Mouse (Mus musculus) adrenal gland, postnatal 14 days (tissue): ENCODE measurements around the gene Actg2. TPM values are rescaled to one million over a fixed set of nuclear protein-coding genes. Genes with fewer than 3 reads are reported as not detected.
"Not testable (repeated sequence)": the region's sequence is repeated elsewhere in the genome, so short reads cannot be mapped to it uniquely, and the experiment has no call there.

Experiments used
- DNase-seq: peaks from one replicate; pipeline ENCODE4 v3.0.0; 2021; ENCODE audit warnings: mixed read lengths
- long read RNA-seq, 2 experiments: library from polyadenylated mRNA; stranded (forward); transcript quantifications; one replicate each; pipeline ENCODE4 v2.0.0; 2021
- total RNA-seq: library from RNA; stranded (reverse); gene quantifications from 2 replicates; pipeline ENCODE4 v1.2.3, GENCODE M21; 2021

Actg2 gene
- 2.0 and 5.0 TPM in 2 replicates for total RNA-seq
- long read RNA-seq, experiment 1, result 0 reads
- long read RNA-seq, experiment 2, partial matches to known transcripts, result 0 of 1 reads
- long read RNA-seq, experiment 2, other reads (novel, unspliced or antisense), result 1 of 1 reads

DNA sequence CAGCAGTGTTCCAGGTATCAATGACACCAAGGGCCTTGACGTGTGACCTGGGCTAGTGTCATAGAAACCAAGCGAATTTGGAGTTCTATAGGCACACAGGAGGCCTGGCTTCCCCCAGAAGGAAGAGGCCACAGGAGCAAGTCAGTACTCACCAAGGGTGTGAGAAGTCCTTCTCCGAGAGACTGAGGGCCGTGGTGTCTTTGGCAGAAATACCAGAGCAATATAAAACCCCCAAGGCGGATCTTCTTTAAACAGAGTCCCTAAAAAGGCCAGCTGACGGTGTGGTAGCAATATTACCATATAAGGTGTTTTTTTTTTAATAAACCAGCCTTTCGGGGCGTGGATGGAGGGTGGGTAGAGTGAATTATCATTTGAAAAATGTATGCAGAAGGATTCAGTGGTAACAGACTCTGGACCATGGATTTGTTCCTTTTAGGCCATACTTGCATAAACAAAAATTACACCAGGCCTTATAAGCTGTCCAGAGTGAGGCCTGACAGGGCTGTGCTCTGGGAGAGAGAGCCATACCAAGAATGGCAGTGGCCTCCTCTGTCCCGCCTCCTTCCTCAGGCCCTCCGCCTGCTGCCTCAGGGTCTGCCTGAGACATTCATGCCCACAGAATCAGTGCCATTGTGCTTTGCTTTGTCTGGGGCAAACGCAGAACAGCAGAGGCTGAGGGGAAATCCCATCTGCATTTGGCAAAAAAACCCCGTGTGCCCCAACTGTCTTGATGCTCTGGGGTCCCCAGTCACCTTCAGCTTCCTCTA is at the start of gene Actg2:
Gene Actg2, minus strand, starts transcription at position 238 of the 767 bp plus-strand sequence.
- no peak for DNase-seq

DNA sequence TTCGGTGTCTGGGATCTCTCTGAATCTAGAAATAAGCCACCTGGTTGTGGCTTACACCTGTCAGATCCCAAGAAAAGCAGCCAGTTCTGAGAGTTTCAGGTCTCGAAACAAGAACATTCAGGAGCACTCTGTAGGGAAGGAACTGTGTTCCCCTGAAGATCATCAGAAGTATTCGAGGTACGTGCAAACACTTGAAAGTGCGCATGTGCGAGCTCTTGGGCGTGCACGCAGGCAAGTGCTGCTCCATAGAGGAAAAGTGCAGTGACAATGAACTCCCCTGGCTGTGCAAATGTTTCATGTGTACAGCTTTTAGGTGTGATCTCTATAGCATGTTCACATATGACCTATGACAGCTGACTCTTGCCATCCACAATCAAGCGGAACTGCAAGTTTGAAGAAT is 49.3 kb upstream of the Actg2 start:
- DNase-seq, result not testable (repeated sequence)

DNA sequence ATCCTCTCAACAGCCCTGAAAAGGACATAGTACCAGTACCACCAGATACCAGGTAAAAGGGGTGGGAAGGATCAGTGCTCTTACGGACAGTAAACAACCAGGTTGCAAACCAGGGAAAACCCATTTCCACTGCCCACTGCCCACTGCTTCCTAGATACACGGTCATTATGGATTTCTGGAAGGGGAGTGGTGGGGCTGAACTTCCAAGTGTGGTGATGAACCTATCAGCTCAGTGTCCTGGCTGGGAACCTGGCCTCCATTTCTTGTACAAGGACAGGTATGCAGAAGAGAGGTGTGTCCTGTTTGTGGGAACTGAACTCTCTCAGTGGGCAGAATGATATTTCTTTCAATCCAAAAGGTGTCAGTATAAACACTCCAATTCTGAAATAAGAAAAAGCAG is 47.5 kb upstream of the Actg2 start:
- DNase-seq, result no peak

DNA sequence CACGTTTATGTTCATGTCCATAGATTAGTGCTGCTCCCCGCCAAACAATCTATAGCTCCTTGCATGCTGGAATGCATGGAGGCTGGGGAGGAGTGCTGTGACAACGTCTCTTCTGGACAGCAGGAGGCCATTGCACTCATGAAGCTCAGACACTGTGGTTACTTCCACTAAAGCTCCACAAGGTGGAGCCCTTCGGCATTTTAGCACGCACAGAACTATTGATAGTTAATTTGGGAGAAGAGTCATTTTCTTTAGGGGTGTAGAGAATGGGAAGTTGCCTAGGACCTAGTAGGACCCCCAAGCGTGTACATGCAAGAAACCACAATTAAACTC is 46.8 kb upstream of the Actg2 start:
- peak; percentile 49 for DNase-seq

DNA sequence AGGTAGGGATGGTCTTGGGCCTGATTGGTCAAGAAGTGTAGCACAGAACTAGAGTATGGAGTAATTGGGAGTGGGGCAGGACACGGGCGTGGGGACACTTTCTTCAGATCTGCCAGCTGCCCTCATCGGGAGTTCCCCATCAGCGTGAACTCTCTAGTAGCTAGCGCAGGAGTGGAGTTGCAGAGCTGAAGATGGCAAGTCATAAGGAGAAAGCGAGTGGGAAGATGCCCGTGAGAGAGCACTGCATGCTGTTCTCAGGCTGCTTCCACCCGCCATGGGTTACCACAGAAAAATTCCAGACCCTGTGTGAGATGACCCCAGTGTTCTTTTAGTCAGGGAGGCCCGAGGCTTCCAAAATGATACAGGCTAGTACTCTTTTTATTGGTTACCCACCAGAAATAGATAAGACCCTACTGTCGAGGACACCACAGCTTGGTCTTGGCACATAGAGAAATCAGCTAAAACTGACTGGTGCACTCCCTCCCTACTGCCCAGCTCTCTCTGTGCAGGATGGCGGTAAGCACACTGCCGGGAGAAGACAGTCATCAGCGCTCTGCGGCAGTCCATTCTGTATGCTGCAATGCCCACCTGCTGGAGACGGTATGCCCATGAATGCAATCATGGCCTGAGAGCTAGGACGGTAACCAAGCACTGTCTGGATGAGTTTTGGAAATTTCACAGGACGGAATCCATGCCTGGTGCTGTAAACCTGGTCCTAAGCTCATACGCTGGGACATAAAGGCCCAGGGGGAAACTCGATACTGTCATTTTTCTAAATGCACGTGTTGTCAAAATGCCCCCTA is 46.3 kb upstream of the Actg2 start:
- no peak for DNase-seq

DNA sequence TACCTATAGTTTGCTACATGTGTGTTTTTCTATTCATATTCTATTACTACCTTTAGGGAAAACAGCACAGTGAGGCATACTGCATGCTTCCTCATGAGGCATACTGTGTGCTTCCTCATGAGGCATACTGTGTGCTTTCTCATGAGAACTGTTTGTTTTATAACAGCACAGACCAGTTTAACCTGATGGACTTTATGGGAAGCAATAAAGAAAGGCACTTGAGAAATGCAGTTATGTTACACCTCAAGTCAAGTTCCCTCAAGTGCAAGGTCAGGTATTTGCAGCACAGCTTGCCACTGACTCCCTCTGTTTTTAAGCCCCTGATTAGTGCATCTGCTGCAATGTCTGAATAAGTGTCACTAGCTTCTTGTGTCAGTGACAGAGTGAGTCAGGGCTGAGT is 41.5 kb upstream of the Actg2 start:
- DNase-seq, result no peak

DNA sequence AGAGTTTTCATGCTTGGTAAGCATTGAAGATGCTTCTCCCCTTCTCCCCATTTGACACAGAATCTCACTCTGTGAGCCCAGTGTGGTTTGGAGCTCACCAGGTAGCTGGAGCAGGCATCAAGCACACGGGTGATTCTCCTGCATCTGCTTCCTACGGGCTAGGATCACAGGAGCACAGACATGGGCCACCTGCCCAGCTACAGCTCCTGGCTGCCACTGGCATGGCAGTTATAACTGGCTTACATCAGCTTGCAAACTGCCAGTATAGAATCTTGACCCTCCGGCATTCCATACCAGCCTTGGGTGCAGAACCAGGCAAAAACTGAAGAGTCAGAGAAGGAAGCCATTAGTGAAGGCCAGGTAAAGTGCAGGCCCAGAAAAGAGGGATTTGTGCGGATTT is 39.5 kb upstream of the Actg2 start:
- no peak for DNase-seq

DNA sequence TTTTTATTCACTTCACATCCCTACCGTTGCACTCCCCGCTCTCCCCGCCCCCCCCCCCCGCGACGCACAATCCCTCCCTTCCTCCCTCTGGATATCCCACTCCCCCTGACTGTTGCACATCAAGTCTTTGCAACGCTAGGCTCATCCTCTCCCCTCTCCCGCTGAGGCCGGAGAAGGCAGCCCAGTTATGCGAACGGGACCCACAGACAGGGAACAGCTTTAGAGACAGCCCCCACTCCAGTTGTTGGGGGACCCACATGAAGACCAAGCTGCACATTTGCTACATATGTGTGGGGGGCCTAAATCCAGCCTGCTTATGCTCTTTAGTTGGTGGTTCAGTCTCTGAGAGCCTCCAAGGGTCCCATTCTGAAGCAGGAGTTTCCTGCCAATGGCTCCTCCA is 36.6 kb upstream of the Actg2 start, which contains the start of gene Stambp:
Gene Stambp, minus strand, starts transcription at position 59 of the 400 bp plus-strand sequence.
- DNase-seq, result peak; percentile 47

DNA sequence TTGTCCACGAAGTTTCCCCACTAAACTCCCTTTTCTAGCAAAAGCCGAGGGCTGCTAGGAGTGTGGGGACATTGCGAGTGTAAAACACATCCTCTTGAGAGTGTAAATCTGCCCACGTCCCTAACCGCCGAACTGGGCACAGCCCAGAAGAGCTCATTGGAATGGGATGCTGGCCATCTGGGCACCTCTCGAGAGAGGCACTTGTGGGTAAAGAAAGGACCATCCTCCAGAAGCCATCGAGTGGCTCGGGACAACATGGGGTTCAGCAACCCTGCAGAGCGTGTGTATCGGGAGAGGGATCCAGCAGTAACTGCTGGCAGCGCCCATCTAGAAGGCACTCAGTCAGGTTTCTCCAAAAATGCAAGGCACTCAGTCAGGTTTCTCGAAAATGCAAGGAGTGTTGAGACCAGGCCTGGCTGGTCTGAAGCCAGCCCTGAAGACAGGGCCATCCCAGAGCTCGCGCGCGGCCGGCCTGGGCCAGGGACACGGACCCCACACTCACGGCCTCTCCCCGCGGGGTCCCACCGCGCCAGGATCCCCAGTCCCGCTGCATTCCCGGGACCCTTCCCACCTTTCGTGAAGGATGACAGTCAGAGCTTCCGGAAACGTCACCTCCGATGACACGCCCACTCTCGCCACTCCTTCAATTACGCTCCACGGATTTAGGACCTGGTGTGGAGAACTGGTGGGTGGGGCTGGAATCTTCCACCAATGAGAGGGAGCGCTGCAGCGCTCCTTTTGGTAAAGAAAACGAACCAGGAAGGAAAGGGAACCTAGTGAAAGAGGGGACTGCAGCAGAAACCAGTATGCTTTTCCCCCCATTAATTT is 36.0 kb upstream of the Actg2 start:
- DNase-seq, result peak; percentile 93

DNA sequence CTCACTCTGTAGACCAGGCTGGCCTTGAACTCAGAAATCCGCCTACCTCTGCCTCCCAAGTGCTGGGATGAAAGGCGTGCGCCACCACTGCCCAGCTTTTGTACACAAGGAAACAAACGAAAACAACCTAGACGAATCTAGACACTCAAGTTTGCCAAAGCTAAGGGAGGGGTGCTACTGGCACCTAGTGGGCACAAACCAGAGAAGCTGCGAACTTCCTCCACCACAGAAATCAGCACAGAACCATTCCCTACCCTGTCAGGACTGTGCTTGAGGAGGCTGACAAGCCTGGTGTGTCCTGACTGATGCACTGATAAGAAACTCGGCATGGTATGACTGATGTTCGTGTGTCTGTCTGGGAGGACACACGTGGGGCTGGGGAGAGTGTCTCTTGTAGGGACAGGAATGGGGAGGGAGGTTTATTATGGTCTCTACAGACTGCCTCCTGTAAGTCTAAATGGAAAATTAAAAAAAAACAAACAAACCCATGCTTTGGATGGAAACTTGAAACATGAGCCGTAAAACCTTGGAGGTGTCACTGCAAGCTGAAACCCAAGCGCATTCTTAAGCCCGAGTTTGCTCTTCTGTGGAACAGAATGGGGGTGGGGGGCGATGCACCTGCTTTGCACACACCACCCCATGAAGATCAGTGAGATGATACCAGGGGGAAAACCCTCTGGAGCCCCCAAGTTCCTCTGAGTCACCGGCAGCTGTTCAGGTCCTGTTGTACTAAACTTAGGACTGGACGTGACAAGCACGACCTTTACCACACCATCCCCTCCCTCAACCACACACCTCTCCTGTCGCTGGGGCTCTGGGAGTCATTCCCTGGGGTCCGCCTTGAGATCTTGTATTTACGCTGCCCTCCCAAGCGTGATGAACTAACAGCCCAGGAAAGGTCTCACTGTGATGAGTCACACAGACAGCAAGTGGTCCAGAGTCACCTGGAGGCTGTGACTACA is 33.1 kb upstream of the Actg2 start:
- DNase-seq, result no peak

DNA sequence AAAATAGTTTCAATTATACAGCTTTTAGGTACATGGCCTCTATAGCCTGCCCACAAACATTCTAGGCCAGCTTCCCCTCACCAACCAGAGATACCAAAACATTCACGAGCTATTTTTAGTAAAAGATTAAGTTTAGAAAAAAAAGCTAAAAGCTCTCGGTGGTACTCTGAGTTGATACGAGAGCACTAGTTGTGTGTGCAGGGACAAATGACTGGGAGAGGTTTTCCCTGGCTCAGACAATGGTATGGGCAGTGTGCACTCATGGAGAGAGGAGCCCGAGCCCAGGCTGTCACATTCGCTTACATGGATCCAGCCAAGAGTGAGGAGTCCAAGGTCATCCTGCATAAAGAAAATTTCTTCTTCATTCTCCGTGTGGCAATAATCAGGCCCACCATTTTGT is 19.9 kb upstream of the Actg2 start:
- no peak for DNase-seq

DNA sequence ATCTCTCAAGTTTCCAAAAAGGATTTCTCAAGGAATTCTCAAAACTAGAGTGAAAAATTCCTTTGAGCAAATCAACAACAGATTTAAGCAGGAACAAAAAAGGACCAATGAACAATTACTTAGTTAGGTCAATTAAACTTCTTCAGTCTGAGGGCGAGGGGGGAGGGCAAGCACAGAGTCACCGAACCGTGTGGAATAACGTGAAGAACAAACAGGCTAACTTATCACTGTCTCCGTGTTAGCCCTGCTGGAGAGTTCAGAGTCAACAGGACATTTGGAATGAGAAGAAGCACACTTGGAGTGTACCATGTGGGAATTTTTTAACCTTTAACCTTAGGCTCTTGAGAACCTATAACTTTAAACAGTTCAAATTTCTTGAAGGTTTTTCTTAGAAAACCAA is 12.3 kb upstream of the Actg2 start:
- DNase-seq, result no peak

DNA sequence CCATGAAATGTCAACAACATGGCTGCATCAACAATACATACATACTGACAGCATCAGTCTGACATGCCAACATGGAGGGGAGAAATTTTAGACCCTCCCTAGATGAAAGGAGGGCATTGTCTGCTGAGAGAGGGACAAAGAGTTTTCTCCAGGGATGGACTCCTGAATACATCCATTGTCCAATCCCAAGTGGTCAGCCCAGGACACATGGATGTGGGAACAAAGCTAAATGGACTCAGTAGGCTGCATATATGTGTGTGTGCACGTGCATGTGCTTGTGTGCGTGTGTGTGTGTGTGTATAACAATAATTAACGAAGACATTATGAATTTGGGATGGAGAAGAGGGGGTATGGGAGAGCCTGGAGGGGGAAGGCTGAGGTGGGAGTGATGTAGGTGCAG is 9.7 kb upstream of the Actg2 start:
- no peak for DNase-seq

DNA sequence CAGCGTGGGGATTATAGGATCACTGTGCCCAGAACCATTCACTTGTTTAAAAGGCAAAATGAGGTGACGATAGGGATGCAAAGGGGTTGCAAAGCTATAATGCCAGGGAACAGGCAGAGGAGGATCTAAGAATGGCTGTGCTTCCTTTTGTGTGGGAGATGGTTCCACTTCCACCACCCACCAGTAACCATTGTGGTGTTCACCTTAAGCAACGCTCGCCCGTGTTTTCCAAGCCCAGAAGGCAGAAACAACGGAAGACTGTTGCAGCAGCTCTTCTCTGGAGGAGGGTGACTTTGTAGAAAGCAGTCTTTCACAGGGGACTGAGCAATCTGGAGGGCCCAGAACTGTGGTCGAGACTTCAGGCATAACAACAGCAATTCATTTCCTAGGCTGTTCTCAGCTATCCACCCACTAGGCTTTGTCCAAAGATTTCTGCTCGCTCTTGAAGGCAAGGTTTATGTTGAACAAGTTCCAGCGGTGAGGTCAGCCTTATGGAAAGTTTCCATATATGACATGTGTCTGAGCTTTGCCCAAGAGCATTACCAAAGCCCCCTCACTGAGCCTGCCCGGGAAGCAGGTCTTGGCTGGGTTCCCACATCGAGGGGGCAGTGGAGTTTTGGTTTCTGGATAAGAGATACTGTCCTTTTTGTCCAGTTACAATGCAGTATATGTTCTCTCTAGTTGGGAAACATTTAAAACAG is 5.8 kb upstream of the Actg2 start:
- no peak for DNase-seq

DNA sequence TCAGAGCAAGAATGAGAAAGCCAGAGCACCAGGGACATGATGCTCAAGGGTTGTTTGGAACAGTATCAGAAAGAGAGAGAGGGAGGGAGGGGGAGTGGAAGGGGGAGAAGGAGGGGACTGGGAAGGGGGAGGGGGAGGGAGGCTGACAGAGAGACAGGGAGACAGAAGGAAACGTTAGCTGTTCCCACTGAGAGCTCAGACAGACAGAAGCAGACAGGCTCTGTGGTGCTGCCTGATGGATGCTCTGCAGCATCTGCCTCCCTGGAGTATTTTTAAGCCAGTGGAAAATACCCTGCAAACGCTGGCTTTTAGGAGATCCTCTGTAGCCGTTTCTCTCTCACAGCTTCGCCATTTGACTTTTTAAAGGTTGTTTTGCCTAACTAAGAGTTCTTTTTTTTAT is 4.0 kb upstream of the Actg2 start:
- DNase-seq, result no peak

DNA sequence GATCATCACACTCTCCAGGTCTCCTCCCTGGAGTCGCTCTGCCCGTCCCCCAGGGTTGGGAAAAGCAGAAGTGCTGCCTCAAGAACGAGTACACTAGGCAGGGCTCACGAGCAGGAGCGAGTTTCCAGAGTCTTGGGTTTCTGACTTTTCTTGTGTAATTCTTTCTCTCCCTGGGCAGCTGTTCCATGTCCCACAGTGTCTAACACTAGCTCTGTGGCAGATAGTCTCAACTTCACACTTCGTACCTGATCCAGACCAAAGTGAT is 662 bp upstream of the Actg2 start:
- DNase-seq, result no peak

DNA sequence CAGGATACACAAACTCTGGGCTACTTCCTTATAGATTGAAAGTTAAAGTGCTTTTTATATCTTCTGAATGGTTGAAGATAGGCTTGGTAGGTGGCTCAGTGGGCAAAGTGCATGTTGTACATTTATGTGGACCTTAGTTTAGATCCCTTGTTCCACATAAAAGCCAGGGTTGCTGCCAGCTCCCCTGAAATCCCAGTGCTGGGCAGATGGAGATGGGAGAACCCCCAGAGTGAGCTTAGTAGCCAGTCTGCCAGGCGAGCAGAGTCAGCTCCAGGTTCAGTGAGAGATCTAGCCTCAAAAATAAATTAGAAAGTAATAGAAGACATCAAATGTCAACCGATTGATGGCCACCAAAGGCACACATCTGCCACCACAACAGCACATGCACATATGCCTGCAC is 3.5 kb downstream of the Actg2 start:
- DNase-seq, result no peak

DNA sequence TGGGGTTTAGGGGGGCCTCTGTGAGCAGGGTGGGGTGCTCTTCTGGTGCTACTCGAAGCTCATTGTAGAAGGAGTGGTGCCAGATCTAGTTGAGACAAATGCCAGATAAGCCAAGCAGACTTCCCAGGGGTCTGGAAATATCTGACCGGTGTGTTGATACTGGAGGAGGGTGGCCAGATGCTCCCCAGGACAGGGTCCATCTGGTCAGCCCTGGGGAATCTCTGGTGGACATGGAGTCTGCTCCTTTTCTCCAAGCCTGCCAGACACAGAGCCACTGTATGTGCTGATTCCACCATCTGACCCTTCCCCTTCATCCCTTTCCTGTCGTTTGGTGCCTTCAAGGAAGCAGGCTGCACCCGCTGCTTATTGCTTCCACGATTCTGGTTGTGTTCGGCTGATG is 12.9 kb downstream of the Actg2 start:
- DNase-seq, result no peak

DNA sequence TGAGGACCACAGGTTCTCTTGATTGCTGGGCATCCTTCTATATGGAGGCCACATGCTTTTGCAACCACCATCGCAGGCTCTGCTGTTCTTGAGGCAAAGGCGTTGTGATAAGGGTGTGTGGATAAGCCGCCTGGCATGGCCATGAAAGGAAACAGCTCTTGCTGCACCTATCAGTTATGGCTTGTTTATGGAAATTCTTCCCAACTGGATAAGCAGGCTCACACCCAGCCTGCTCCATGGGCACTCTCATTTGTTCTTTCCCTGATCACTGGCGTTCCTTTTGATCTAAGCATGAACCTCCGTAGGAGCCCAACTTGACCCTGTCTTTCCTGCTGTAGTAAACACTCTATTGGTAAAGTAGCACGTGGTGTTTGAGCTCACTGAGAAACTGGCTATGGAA is 14.3 kb downstream of the Actg2 start:
- DNase-seq, result no peak

DNA sequence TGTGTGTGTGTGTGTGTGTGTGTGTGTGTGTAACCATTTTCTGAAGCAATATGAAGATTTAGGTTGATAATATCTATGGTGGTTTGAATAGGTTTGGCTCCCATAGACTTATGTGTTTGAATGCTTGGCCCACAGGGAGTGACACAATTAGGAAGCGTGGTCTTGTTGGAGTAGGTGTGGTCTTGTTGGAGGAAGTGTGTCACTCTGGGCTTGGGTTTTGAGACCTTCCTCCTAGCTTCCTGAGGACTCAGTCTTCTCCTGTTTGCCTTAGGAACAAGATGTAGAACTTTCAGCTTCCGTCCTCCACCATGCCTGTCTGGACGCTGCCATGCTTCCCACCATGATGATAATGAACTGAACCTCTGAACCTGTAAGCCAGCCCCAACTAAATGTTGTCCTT is 17.4 kb downstream of the Actg2 start:
- no peak for DNase-seq

DNA sequence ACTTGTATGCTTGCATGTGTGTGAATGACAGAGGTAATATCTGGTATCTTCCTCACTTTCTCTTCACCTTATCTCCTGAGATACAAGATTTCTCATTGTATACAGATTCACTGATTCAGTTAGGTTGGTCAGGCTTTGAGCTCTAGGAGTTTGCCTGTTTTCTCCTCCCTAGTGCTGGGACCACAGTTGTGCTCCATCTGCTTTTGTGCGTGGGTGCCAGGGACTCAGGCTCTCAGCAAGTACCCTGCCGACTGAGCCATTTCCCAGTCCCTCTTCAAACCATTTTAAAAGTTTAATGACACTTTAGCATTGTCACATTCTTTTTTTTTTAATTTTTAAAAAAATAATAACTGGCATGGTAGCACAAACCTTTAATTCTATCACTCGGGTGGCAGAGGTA is 20.9 kb downstream of the Actg2 start:
- DNase-seq, result no peak
